Mouse (Mus musculus): Measurements from ENCODE around the gene Pip5k1b. TPM values are rescaled to one million over a fixed set of nuclear protein-coding genes. Genes with fewer than 3 reads are reported as not detected.

Gene Pip5k1b
- polyA plus RNA-seq (2014; fragmentation: Illumina TruSeq; extraction: RNeasy Lipid Tissue Mini Kit (QIAGEN cat#74804); ENCODE audit: low read depth, low replicate concordance) = 14.1 TPM

DNA sequence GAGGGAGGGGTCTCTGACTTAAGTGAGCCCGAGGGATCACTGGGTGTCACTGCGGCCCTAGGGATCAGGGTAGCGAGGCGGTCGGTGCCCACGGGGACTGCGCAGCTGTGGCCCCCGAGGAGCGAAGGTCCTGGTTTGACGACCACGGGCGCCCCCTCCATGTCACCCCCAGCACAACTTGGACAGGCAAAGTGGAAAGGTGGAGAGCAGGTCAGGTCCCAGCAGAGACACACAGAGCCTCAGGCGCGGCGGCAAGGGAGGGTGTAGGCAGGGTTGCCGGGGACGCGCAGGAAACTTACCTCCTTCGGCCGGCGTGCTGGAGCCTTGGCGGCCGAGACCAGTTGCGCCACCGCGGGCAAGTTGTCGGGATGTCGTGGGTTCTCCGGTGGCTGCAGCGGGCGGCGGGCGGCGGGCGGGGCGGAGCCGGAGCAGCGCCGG lies at the start of gene Pip5k1b:
Pip5k1b (minus strand) TSS at position 407 of the 438 bp plus-strand sequence.

GRCm38 (mm10) chr19:24476929-24477882 lies 78.5 kb downstream of the Pip5k1b start, which contains the start of gene Fam122a:
Fam122a (minus strand) TSS chr19:24477356.

GRCm38 (mm10) chr19:24280601-24281228 lies 275.0 kb downstream of the Pip5k1b start, which contains the start of gene Fxn:
Fxn (minus strand) TSS chr19:24280605.

Other genes with a start within 250 kb of the Pip5k1b start
- gene Fam122a, start 78.5 kb downstream of the Pip5k1b start, polyA plus RNA-seq (2014; fragmentation: Illumina TruSeq; extraction: RNeasy Lipid Tissue Mini Kit (QIAGEN cat#74804); ENCODE audit: low read depth, low replicate concordance) = 5.0 TPM
- 0.17 TPM for gene Tmem252, start 118.1 kb upstream of the Pip5k1b start, polyA plus RNA-seq (2014; fragmentation: Illumina TruSeq; extraction: RNeasy Lipid Tissue Mini Kit (QIAGEN cat#74804); ENCODE audit: low read depth, low replicate concordance)